Mouse (Mus musculus) C2C12 (cell line): ENCODE data around the gene Fam47e. TPM values are rescaled to one million over a fixed set of nuclear protein-coding genes. Genes with fewer than 3 reads are reported as not detected.

Source experiments
- H3K27me3 ChIP-seq: one replicate; pipeline ENCODE4 v1.6.1; 2011; ENCODE audit not compliant: control insufficient read depth, insufficient read depth, insufficient read length
- H3K36me3 ChIP-seq: one replicate; pipeline ENCODE4 v1.6.1; 2011; ENCODE audit not compliant: control insufficient read depth, insufficient read depth
- H3K4me3 ChIP-seq: one replicate; pipeline ENCODE4 v1.5.1; 2011; ENCODE audit warnings: mild to moderate bottlenecking, control low read depth; ENCODE audit not compliant: poor library complexity, insufficient read depth, severe bottlenecking
- H3K79me2 ChIP-seq: one replicate; pipeline ENCODE4 v1.6.1; 2011; ENCODE audit not compliant: control insufficient read depth, insufficient read depth
- H3K79me3 ChIP-seq: one replicate; pipeline ENCODE4 v1.6.1; 2011; ENCODE audit warnings: low read depth, control low read depth
- H3ac ChIP-seq: one replicate; pipeline ENCODE3; 2011; ENCODE audit warnings: low read depth; ENCODE audit not compliant: control insufficient read depth, insufficient read length
- CEBPB ChIP-seq: IDR thresholded peaks from one replicate; pipeline ENCODE4 v1.6.1; 2011; ENCODE audit warnings: low read depth, mild to moderate bottlenecking, control low read depth, moderate library complexity
- CTCF ChIP-seq: IDR thresholded peaks from one replicate; pipeline ENCODE4 v1.5.1; 2011; ENCODE audit not compliant: control insufficient read depth, insufficient read depth, insufficient read length
- FOSL1 ChIP-seq: IDR thresholded peaks from one replicate; pipeline ENCODE4 v1.8.0; 2011; ENCODE audit warnings: mild to moderate bottlenecking, low read length; ENCODE audit not compliant: poor library complexity, insufficient read depth, severe bottlenecking
- MAX ChIP-seq: IDR thresholded peaks from one replicate; pipeline ENCODE4 v1.6.1; 2011; ENCODE audit warnings: mild to moderate bottlenecking, control low read depth
- MYOD1 ChIP-seq: IDR thresholded peaks from one replicate; pipeline ENCODE4 v1.6.1; 2011; ENCODE audit warnings: low read depth; ENCODE audit not compliant: control insufficient read depth, insufficient read length
- MYOG ChIP-seq: IDR thresholded peaks from one replicate; pipeline ENCODE4 v1.6.1; 2011; ENCODE audit not compliant: control insufficient read depth, insufficient read length; ENCODE audit errors: extremely low read depth
- USF1 ChIP-seq: IDR thresholded peaks from one replicate; pipeline ENCODE4 v1.6.1; 2011; ENCODE audit warnings: low read depth, mild to moderate bottlenecking, control low read depth, moderate library complexity
- polyA plus RNA-seq: library from polyadenylated mRNA; unstranded; fragments of >200 nt; fragmentation: generic; extraction: Trizol; gene quantifications from one replicate; pipeline ENCODE4 v1.2.1, GENCODE M21; 2012; ENCODE audit warnings: missing spikeins

Fam47e gene
- polyA plus RNA-seq, 1 experiment = not detected

DNA sequence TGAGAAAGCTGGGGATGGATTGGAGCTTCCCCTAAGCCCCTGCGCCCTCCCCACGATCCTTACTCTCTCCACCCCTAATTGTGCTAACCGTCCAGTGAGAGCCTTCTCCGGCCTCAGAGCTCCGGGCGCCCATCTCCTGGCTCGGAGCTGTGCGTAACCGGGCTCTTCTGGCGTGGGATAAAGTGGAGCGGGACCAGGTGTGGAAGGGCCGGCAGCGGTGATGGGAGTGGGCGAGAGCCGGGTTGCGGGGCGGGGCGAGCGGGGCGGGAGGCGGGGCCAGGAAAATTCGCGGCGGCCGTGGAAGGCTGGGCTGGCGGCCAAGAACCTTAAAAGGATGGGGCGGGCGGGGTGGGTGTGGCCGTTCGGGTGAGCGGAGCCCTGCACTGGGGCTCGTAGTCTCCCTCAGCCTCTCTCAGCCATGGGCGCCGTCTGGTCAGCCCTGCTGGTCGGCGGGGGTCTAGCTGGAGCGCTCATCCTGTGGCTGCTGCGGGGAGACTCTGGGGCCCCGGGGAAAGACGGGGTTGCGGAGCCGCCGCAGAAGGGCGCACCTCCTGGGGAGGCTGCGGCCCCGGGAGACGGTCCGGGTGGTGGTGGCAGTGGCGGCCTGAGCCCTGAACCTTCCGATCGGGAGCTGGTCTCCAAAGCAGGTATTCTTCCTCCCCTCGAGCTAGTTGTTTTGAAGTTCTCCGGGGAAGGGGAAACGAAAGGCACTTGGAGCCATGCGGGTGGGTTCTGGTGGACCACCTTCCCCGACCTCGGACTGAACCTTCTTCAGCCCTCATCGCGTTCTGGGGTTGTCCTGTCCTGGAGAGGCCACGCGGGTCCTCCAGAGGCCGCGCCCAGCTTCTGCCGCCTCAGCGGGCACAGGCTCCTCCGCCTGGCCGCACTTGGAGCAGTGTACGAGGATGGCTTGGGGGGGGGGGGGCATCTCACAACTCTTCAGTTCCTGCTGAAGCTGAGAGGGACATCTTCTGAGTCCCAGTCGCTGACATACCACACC, 48.1 kb downstream of the Fam47e start, which contains the start of gene Stbd1:
Stbd1 (plus strand) TSS at position 351 of the 1,000 bp plus-strand sequence.
- H3K36me3 ChIP-seq = no peaks in the 10 kb centered on the region
- H3K79me3 ChIP-seq = peaks cover 3% of the 10 kb centered on the region
- H3K79me2 ChIP-seq = peaks cover 21% of the 10 kb centered on the region
- no peaks in the 10 kb centered on the region for H3K27me3 ChIP-seq
- TF ChIP-seq FOSL1 (no peak), MAX (peak; percentile 55), CEBPB (no peak)
- peak within 1 kb of the TSS; percentile 80 for H3ac ChIP-seq
- H3K4me3 ChIP-seq = peak within 1 kb of the TSS; percentile 45

- H3K36me3 ChIP-seq = no peaks in the 10 kb centered on the region
- no peak for TF ChIP-seq MYOD1
- no peak for TF ChIP-seq USF1
- no peak for TF ChIP-seq CTCF
- TF ChIP-seq FOSL1 = no peak
- no peak for TF ChIP-seq MYOG
- TF ChIP-seq MAX = no peak
- TF ChIP-seq CEBPB = no peak
- peaks cover 3% of the 10 kb centered on the region for H3K79me3 ChIP-seq
- no peaks in the 10 kb centered on the region for H3K27me3 ChIP-seq
- no peak overlapping the region for H3ac ChIP-seq
- H3K79me2 ChIP-seq = peaks cover 21% of the 10 kb centered on the region
- no peak overlapping the region for H3K4me3 ChIP-seq
These were observed 49.8 kb downstream of the Fam47e start for GRCm38 (mm10) chr5:92604452-92605247.

- Histone ChIP-seq H3K4me3 (no peak overlapping the region), H3K27me3 (no peaks in the 10 kb centered on the region), H3K79me3 (peaks cover 3% of the 10 kb centered on the region), H3K36me3 (no peaks in the 10 kb centered on the region), H3K79me2 (peaks cover 21% of the 10 kb centered on the region), H3ac (no peak overlapping the region)
- TF ChIP-seq MAX (no peak), USF1 (no peak), FOSL1 (no peak), CEBPB (no peak), MYOG (no peak), CTCF (no peak), MYOD1 (no peak)
These were observed 52.8 kb downstream of the Fam47e start for GRCm38 (mm10) chr5:92607492-92608229.

DNA sequence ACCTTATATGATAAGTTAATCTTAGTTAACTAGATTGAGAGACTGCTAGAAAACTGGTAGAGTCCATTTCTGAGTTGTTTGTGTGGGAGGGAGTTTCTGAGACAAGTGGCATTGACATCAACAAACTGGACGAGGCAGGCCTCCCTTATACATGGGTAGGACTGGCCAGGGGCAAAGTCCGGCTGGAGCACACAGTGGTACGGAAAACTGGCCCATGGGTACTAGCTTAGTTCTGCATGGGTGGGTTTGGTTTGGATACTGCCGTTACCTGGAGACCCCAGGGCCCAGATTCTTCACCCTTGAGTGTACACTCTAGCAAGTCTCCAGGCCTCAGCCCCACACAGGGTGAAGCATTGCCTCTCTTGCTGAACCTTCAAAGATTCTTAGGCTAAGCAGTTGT, 57.9 kb downstream of the Fam47e start:
- Histone ChIP-seq H3ac (no peak overlapping the region), H3K79me3 (no peaks in the 10 kb centered on the region), H3K4me3 (no peak overlapping the region), H3K27me3 (no peaks in the 10 kb centered on the region), H3K79me2 (no peaks in the 10 kb centered on the region), H3K36me3 (no peaks in the 10 kb centered on the region)
- TF ChIP-seq MYOG (no peak), MAX (no peak), CTCF (no peak), USF1 (no peak), CEBPB (no peak), MYOD1 (no peak), FOSL1 (no peak)

DNA sequence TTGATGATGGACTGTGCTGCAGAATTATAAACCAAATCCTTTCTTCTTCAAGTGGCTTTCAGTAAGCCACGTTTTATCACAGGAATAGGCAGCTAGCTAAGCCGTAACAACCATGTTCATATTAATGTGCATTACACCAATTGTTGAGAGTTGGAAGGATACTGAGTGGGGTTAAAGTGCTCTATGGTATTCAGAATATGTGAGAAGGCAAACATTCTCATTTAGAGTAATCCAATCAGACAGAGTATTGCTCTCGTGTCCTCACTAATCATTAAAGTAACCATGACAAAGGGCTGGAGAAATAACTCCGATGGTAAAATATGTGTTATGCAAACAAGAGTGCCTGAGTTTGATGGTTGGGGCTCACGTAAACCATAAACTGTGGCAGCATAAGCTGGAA, 67.0 kb downstream of the Fam47e start:
- TF ChIP-seq CTCF (no peak), CEBPB (no peak), USF1 (no peak), MYOG (no peak), MAX (no peak)
- H3K79me3 ChIP-seq = no peaks in the 10 kb centered on the region
- H3K27me3 ChIP-seq = no peaks in the 10 kb centered on the region
- H3K79me2 ChIP-seq = no peaks in the 10 kb centered on the region
- no peak overlapping the region for H3ac ChIP-seq
- H3K4me3 ChIP-seq = no peak overlapping the region
- no peaks in the 10 kb centered on the region for H3K36me3 ChIP-seq
